Comparison of ENCODE assay signal across 23 mouse cellular contexts in genomic region chr7:96708561-96708960, GRCm38 (mm10).
DNase-seq lines count a peak whose midpoint lies in the region; ATAC-seq and TF ChIP-seq lines count a peak whose summit lies in the region.
"Had no signal": no experiment of that assay in that cellular context is flagged by ENCODE, and none has a peak within 500 bp of the region (broad histone marks: within the 10 kb centered on the region; RNA-seq: fewer than 3 reads in every experiment).

No protein-coding gene starts in this region.

- H3K4me2 ChIP-seq in forebrain, embryonic 15.5 days (replicated peaks) = no peak overlapping the region
- no peak overlapping the region for H3K4me2 ChIP-seq in forebrain, embryonic 11.5 days (ENCODE audit: low read depth, low read length, severe bottlenecking)
- no peak overlapping the region for H3K4me2 ChIP-seq in stomach, embryonic 16.5 days (ENCODE audit: low read depth, low read length)
- no peak overlapping the region for H3K4me2 ChIP-seq in midbrain, embryonic 13.5 days (replicated peaks)
- H3K4me2 ChIP-seq: embryonic facial prominence, embryonic 15.5 days; heart, embryonic 13.5 days; hindbrain, embryonic 15.5 days had no signal

- no peak for TF ChIP-seq CTCF in thymus, adult 2 months (IDR thresholded peaks at IDR 0.05; ENCODE audit: borderline replicate concordance, control insufficient read depth, extremely low read depth, insufficient read depth, low read length, poor library complexity)

- WGBS in forebrain, embryonic 15.5 days = 55% methylated on average over 5 of the region's 5 CpGs
- 89% methylated on average over 5 of the region's 5 CpGs for WGBS in forebrain, embryonic 11.5 days
- 87% methylated on average over 5 of the region's 5 CpGs for WGBS in stomach, embryonic 16.5 days
- WGBS in midbrain, embryonic 13.5 days = 85% methylated on average over 5 of the region's 5 CpGs
- WGBS in thymus, adult 2 months = 97% methylated on average over 5 of the region's 5 CpGs

- H3K4me1 ChIP-seq in forebrain, embryonic 15.5 days = peaks cover 3% of the 10 kb centered on the region; the same call in 1 of the 2 replicates
- no peaks in the 10 kb centered on the region for H3K4me1 ChIP-seq in forebrain, embryonic 11.5 days (replicated peaks; ENCODE audit: control insufficient read depth, insufficient read depth, low read length)
- H3K4me1 ChIP-seq in stomach, embryonic 16.5 days (ENCODE audit: control insufficient read depth, insufficient read depth, low read length) = no peaks in the 10 kb centered on the region
- no peaks in the 10 kb centered on the region for H3K4me1 ChIP-seq in midbrain, embryonic 13.5 days (replicated peaks)
- no peaks in the 10 kb centered on the region for H3K4me1 ChIP-seq in thymus, adult 2 months (replicated peaks; ENCODE audit: control insufficient read depth, insufficient read depth, low read length)
- H3K4me1 ChIP-seq: forebrain, embryonic 10.5 days; heart, embryonic 13.5 days had no signal

- TF ChIP-seq POLR2A in thymus, adult 2 months (IDR thresholded peaks at IDR 0.05; ENCODE audit: control insufficient read depth, extremely low read depth, insufficient read depth, low read length, poor library complexity) = no peak

- H3K27me3 ChIP-seq in forebrain, embryonic 15.5 days = no peaks in the 10 kb centered on the region
- no peaks in the 10 kb centered on the region for H3K27me3 ChIP-seq in forebrain, embryonic 11.5 days (ENCODE audit: control insufficient read depth, insufficient read depth, low read length)
- H3K27me3 ChIP-seq in stomach, embryonic 16.5 days (ENCODE audit: control insufficient read depth, insufficient read depth, low read length) = no peaks in the 10 kb centered on the region
- peaks cover 39% of the 10 kb centered on the region for H3K27me3 ChIP-seq in midbrain, embryonic 13.5 days
- no peaks in the 10 kb centered on the region for H3K27me3 ChIP-seq in thymus, adult 2 months (ENCODE audit: control insufficient read depth, insufficient read depth, low read length)
- H3K27me3 ChIP-seq: CH12.LX; embryonic facial prominence, embryonic 15.5 days; Patski had no signal

- no peak overlapping the region for H3K9ac ChIP-seq in forebrain, embryonic 15.5 days (replicated peaks)
- H3K9ac ChIP-seq in forebrain, embryonic 11.5 days (ENCODE audit: low read length) = no peak overlapping the region
- H3K9ac ChIP-seq in stomach, embryonic 16.5 days (ENCODE audit: low read length) = no peak overlapping the region
- H3K9ac ChIP-seq in midbrain, embryonic 13.5 days (replicated peaks) = no peak overlapping the region
- H3K9ac ChIP-seq: embryonic facial prominence, embryonic 15.5 days; heart, embryonic 13.5 days; hindbrain, embryonic 15.5 days had no signal

- H3K27ac ChIP-seq in forebrain, embryonic 15.5 days (replicated peaks) = 0 out of 2 replicates have a peak overlapping the region, but pooled peaks have one; percentile 12
- H3K27ac ChIP-seq in forebrain, embryonic 11.5 days (ENCODE audit: low read depth, low read length) = no peak overlapping the region
- H3K27ac ChIP-seq in stomach, embryonic 16.5 days (ENCODE audit: low read length) = peak overlapping the region; percentile 43; the same call in 1 of the 2 replicates
- no peak overlapping the region for H3K27ac ChIP-seq in midbrain, embryonic 13.5 days
- H3K27ac ChIP-seq in thymus, adult 2 months (ENCODE audit: control insufficient read depth, insufficient read depth, low read length) = no peak overlapping the region
- H3K27ac ChIP-seq: embryonic facial prominence, embryonic 15.5 days; forebrain, embryonic 10.5 days; gastrocnemius, adult 2 months; heart, embryonic 13.5 days; hindbrain, embryonic 15.5 days had no signal

- H3K36me3 ChIP-seq in forebrain, embryonic 15.5 days = 0 out of 2 replicates have a peak, but pooled peaks cover 14% of the 10 kb centered on the region
- H3K36me3 ChIP-seq in forebrain, embryonic 11.5 days (ENCODE audit: control insufficient read depth, insufficient read depth, low read length) = no peaks in the 10 kb centered on the region; the same call in 1 of the 2 replicates
- H3K36me3 ChIP-seq in stomach, embryonic 16.5 days (ENCODE audit: control insufficient read depth, insufficient read depth, low read length) = no peaks in the 10 kb centered on the region; the same call in 1 of the 2 replicates
- peaks cover 16% of the 10 kb centered on the region for H3K36me3 ChIP-seq in midbrain, embryonic 13.5 days
- no peaks in the 10 kb centered on the region for H3K36me3 ChIP-seq in thymus, adult 2 months (ENCODE audit: control insufficient read depth, insufficient read depth, low read length)
- H3K36me3 ChIP-seq: heart, embryonic 13.5 days; hindbrain, embryonic 15.5 days had no signal

- no peak for DNase-seq in forebrain, embryonic 11.5 days (ENCODE audit: low spot score)
- DNase-seq in adrenal gland, adult 2 months = peak; percentile 78
- peak; percentile 41 for DNase-seq in adrenal gland, postnatal 14 days
- no peak for DNase-seq in thymus, adult 2 months
- DNase-seq: cerebellum, adult 18-20 months; cerebellum, postnatal 10 days; embryo, embryonic 11 days; gastrocnemius, adult 2 months; gastrocnemius, postnatal 36 days; heart, postnatal 36 days had no signal

- ATAC-seq in forebrain, embryonic 15.5 days (replicated peaks) = no peak
- ATAC-seq in forebrain, embryonic 11.5 days (replicated peaks; ENCODE audit: low FRiP score) = no peak
- no peak for ATAC-seq in stomach, embryonic 16.5 days (ENCODE audit: insufficient read depth, low FRiP score)
- no peak for ATAC-seq in midbrain, embryonic 13.5 days
- ATAC-seq: activated CD4-positive, CD25-positive, alpha-beta regulatory T cell, adult 4 months; forebrain, embryonic 16.5 days; intestine, embryonic 16.5 days; Patski had no signal

- no peaks in the 10 kb centered on the region for H3K9me3 ChIP-seq in forebrain, embryonic 15.5 days
- no peaks in the 10 kb centered on the region for H3K9me3 ChIP-seq in forebrain, embryonic 11.5 days (ENCODE audit: control insufficient read depth, low read length)
- H3K9me3 ChIP-seq in stomach, embryonic 16.5 days (replicated peaks; ENCODE audit: control insufficient read depth, low read length) = no peaks in the 10 kb centered on the region
- no peaks in the 10 kb centered on the region for H3K9me3 ChIP-seq in midbrain, embryonic 13.5 days
- H3K9me3 ChIP-seq: embryonic facial prominence, embryonic 15.5 days; forebrain, embryonic 10.5 days; heart, embryonic 13.5 days; hindbrain, embryonic 15.5 days had no signal

- H3K4me3 ChIP-seq in forebrain, embryonic 15.5 days = no peak overlapping the region
- no peak overlapping the region for H3K4me3 ChIP-seq in forebrain, embryonic 11.5 days (ENCODE audit: low read depth, low read length)
- no peak overlapping the region for H3K4me3 ChIP-seq in stomach, embryonic 16.5 days (replicated peaks; ENCODE audit: low read length)
- no peak overlapping the region for H3K4me3 ChIP-seq in midbrain, embryonic 13.5 days (replicated peaks)
- H3K4me3 ChIP-seq in thymus, adult 2 months (ENCODE audit: control insufficient read depth, insufficient read depth, low read length) = no peak overlapping the region
- H3K4me3 ChIP-seq: embryonic facial prominence, embryonic 15.5 days; erythroblast, embryonic 14.5 days; forebrain, embryonic 10.5 days; gastrocnemius, adult 2 months; heart, embryonic 13.5 days; hindbrain, embryonic 15.5 days had no signal

Comparison
In these comparisons a context has a peak if more than half of its experiments do, and no peak if none do; other contexts are left out.
1. H3K27ac ChIP-seq: peak in forebrain, embryonic 15.5 days (single experiment) and stomach, embryonic 16.5 days (single experiment); none in forebrain, embryonic 11.5 days (single experiment), midbrain, embryonic 13.5 days (single experiment) and thymus, adult 2 months (single experiment).
2. DNase-seq: peak in adrenal gland, adult 2 months (single experiment) and adrenal gland, postnatal 14 days (single experiment); none in forebrain, embryonic 11.5 days (single experiment) and thymus, adult 2 months (single experiment).